8 mouse cellular contexts compared by ENCODE assay signal in the genomic region with DNA sequence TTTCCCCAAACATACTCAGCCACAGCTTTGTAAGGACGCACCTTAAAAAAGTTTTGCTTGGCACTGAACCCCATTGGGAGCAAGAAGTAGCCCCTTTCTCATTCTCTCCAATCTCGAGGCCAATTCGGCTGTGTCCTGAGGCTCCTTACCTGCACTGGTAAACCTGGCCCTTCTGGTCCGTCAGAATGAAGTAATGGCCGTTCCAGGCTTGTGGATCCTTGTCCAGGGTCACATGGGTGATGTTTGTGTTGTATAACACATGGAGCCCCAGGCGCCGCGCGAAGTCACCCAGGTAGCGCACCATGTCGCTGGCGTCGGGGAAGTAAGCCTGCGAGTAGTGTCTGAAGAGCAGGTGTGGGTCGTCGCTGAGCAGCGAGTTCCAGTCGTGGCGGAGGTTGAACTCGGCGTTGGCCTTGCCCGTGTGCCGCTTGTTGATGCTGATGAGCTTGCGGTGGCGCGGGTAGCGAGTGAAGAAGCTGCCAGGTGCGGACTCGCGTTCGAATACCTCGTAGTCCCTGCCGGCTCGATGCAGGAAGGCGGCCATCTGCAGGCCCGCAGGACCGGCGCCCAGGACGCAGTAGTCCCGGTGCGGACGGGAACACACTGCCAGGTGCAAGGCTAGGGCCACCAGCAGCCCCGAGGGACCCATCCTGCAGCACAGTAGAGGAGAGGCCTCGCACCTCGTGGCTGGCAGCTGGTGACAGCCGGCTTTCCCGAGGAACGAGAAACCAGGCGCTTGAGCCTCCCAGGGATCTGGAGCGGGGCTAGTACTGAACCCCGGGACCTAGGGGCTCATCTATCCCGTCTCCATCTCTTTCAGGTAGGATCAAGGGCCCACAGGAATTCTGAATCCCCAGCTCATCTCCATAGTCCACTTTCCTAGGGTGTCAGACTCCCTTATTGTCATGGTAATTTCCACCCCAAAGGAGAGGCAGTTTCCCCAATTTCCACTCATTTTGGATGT. TPM values are rescaled to one million over a fixed set of nuclear protein-coding genes. Genes with fewer than 3 reads are reported as not detected.
DNase-seq lines count a peak whose midpoint lies in the region; ATAC-seq and TF ChIP-seq lines count a peak whose summit lies in the region.

No protein-coding gene starts in this region.

- H3K4me2 ChIP-seq in forebrain, postnatal 0 days (ENCODE audit: low read depth): peak overlapping the region; percentile 92
- peak overlapping the region; percentile 83 for H3K4me2 ChIP-seq in liver, embryonic 11.5 days

- H3K9me3 ChIP-seq in forebrain, postnatal 0 days (ENCODE audit: low read length): no peaks in the 10 kb centered on the region
- no peaks in the 10 kb centered on the region for H3K9me3 ChIP-seq in liver, embryonic 11.5 days (ENCODE audit: control insufficient read depth, low read length)

- peak; percentile 18 for DNase-seq in adrenal gland, adult 2 months
- DNase-seq in adrenal gland, postnatal 4 days (ENCODE audit: low spot score in 2 of 2): no peak
- DNase-seq in right cerebral cortex, postnatal 14 days: peak; percentile 40
- DNase-seq in right cerebral cortex, adult 18-20 months: no peak
- DNase-seq in forebrain, postnatal 0 days: no peak
- DNase-seq in liver, embryonic 11.5 days (ENCODE audit: low spot score): no peak
- DNase-seq in ovary, postnatal 36 days (ENCODE audit: low spot score): no peak

- 12% methylated on average over 52 of the region's 52 CpGs for WGBS in forebrain, postnatal 0 days
- WGBS in liver, embryonic 11.5 days: 14% methylated on average over 52 of the region's 52 CpGs
- 11% methylated on average over 52 of the region's 52 CpGs for WGBS in olfactory bulb, adult 2 months

- ATAC-seq in forebrain, postnatal 0 days: peak; percentile 34
- ATAC-seq in liver, embryonic 11.5 days (replicated peaks; ENCODE audit: low FRiP score): no peak

- H3K27ac ChIP-seq in forebrain, postnatal 0 days (ENCODE audit: low read depth, low read length): peak overlapping the region; percentile 67
- no peak overlapping the region for H3K27ac ChIP-seq in liver, embryonic 11.5 days (ENCODE audit: low read depth, low read length)
- H3K27ac ChIP-seq in olfactory bulb, adult 2 months (ENCODE audit: insufficient read depth, low read depth, low read length): no peak overlapping the region

- no peak for TF ChIP-seq CTCF in forebrain, postnatal 0 days (IDR thresholded peaks at IDR 0.05; ENCODE audit: low read depth)
- TF ChIP-seq CTCF in olfactory bulb, adult 2 months (IDR thresholded peaks at IDR 0.05; ENCODE audit: insufficient read depth, low read depth, low read length): no peak

- H3K9ac ChIP-seq in forebrain, postnatal 0 days: peak overlapping the region; percentile 71
- H3K9ac ChIP-seq in liver, embryonic 11.5 days (ENCODE audit: low read depth, low read length): peak overlapping the region; percentile 44; the same call in 1 of the 2 replicates

- peaks cover 49% of the 10 kb centered on the region for H3K36me3 ChIP-seq in forebrain, postnatal 0 days (ENCODE audit: insufficient read depth)
- peaks cover 20% of the 10 kb centered on the region for H3K36me3 ChIP-seq in liver, embryonic 11.5 days (ENCODE audit: control insufficient read depth, insufficient read depth, low read length)

- H3K27me3 ChIP-seq in forebrain, postnatal 0 days (ENCODE audit: insufficient read depth, low read length): no peaks in the 10 kb centered on the region
- H3K27me3 ChIP-seq in liver, embryonic 11.5 days (replicated peaks; ENCODE audit: control insufficient read depth, insufficient read depth, low read length): peaks cover 14% of the 10 kb centered on the region

- no peak for TF ChIP-seq POLR2A in olfactory bulb, adult 2 months (IDR thresholded peaks at IDR 0.05; ENCODE audit: insufficient read depth, low read depth, low read length)

- H3K4me1 ChIP-seq in forebrain, postnatal 0 days (ENCODE audit: insufficient read depth): peaks cover 17% of the 10 kb centered on the region
- peaks cover 13% of the 10 kb centered on the region for H3K4me1 ChIP-seq in liver, embryonic 11.5 days (replicated peaks; ENCODE audit: control insufficient read depth, insufficient read depth, low read length)
- peaks cover 8% of the 10 kb centered on the region for H3K4me1 ChIP-seq in olfactory bulb, adult 2 months (ENCODE audit: control insufficient read depth, insufficient read depth, low read length)

- peak overlapping the region; percentile 59 for H3K4me3 ChIP-seq in forebrain, postnatal 0 days (ENCODE audit: low read depth, low read length)
- H3K4me3 ChIP-seq in liver, embryonic 11.5 days (ENCODE audit: low read depth, low read length): peak overlapping the region; percentile 53
- H3K4me3 ChIP-seq in olfactory bulb, adult 2 months (ENCODE audit: insufficient read depth, low read depth, low read length): peak overlapping the region; percentile 59

RNA-seq across cellular contexts. Expression of gene Foxred2, which starts 0.8 kb away (rescaled TPM):
- total RNA-seq in adrenal gland, adult 2 months (2021): 1 to 10 TPM; 2.4 to 2.9 TPM
- 3.5 and 4.5 TPM in 2 replicates for polyA plus RNA-seq in adrenal gland, adult 2 months (2012; rRNA removed)
- 1 to 10 TPM; 4.9 to 5.2 TPM for total RNA-seq in adrenal gland, postnatal 4 days (2021)
- total RNA-seq in forebrain, postnatal 0 days (2014; rRNA removed): 24.5 and 26.9 TPM in 2 replicates
- 9.4 and 10.6 TPM in 2 replicates for polyA plus RNA-seq in forebrain, postnatal 0 days (2015; fragmentation: Nextera tagmentation; extraction: Ambion mirVana)
- 3.3 and 3.6 TPM in 2 replicates for polyA plus RNA-seq in liver, embryonic 11.5 days (2014; fragmentation: Nextera tagmentation; extraction: Ambion mirVana)
- not detected in 2 replicates for polyA plus RNA-seq in olfactory bulb, adult 2 months (2012; ENCODE audit: insufficient read depth, insufficient read length, low replicate concordance, missing spikeins)

RNA-seq across cellular contexts. Expression of gene Eif3d, which starts 14.9 kb away (rescaled TPM):
- 100 to 1,000 TPM; 149 to 195 TPM for total RNA-seq in adrenal gland, adult 2 months (2021)
- polyA plus RNA-seq in adrenal gland, adult 2 months (2012; rRNA removed): 190 and 196 TPM in 2 replicates
- total RNA-seq in adrenal gland, postnatal 4 days (2021): 100 to 1,000 TPM; 214 to 215 TPM
- total RNA-seq in forebrain, postnatal 0 days (2014; rRNA removed): 165 and 167 TPM in 2 replicates
- 130 and 165 TPM in 2 replicates for polyA plus RNA-seq in forebrain, postnatal 0 days (2015; fragmentation: Nextera tagmentation; extraction: Ambion mirVana)
- polyA plus RNA-seq in liver, embryonic 11.5 days (2014; fragmentation: Nextera tagmentation; extraction: Ambion mirVana): 327 and 368 TPM in 2 replicates
- polyA plus RNA-seq in olfactory bulb, adult 2 months (2012; ENCODE audit: insufficient read depth, insufficient read length, low replicate concordance, missing spikeins): not detected in 2 replicates

RNA-seq across cellular contexts. Expression of gene Txn2, which starts 26.9 kb away (rescaled TPM):
- total RNA-seq in adrenal gland, adult 2 months (2021): 100 to 1,000 TPM; 538 to 652 TPM
- 1,033 and 1,131 TPM in 2 replicates for polyA plus RNA-seq in adrenal gland, adult 2 months (2012; rRNA removed)
- total RNA-seq in adrenal gland, postnatal 4 days (2021): 100 to 1,000 TPM; 271 to 275 TPM
- 35.8 and 36.5 TPM in 2 replicates for total RNA-seq in forebrain, postnatal 0 days (2014; rRNA removed)
- polyA plus RNA-seq in forebrain, postnatal 0 days (2015; fragmentation: Nextera tagmentation; extraction: Ambion mirVana): 200 and 227 TPM in 2 replicates
- polyA plus RNA-seq in liver, embryonic 11.5 days (2014; fragmentation: Nextera tagmentation; extraction: Ambion mirVana): 377 and 390 TPM in 2 replicates
- not detected in 2 replicates for polyA plus RNA-seq in olfactory bulb, adult 2 months (2012; ENCODE audit: insufficient read depth, insufficient read length, low replicate concordance, missing spikeins)

Comparison
In these comparisons a context has a peak if more than half of its experiments do, and no peak if none do; other contexts are left out.
1. DNase-seq: peak in adrenal gland, adult 2 months (single experiment) and right cerebral cortex, postnatal 14 days (single experiment); none in adrenal gland, postnatal 4 days (0 of 2), right cerebral cortex, adult 18-20 months (single experiment), forebrain, postnatal 0 days (single experiment), liver, embryonic 11.5 days (single experiment) and ovary, postnatal 36 days (single experiment).
2. Peak in every context shown above with its lines, with median percentiles within 50 percentile points of each other: H3K4me3 ChIP-seq.